22 mouse cellular contexts compared by ENCODE assay signal in the genomic region with DNA sequence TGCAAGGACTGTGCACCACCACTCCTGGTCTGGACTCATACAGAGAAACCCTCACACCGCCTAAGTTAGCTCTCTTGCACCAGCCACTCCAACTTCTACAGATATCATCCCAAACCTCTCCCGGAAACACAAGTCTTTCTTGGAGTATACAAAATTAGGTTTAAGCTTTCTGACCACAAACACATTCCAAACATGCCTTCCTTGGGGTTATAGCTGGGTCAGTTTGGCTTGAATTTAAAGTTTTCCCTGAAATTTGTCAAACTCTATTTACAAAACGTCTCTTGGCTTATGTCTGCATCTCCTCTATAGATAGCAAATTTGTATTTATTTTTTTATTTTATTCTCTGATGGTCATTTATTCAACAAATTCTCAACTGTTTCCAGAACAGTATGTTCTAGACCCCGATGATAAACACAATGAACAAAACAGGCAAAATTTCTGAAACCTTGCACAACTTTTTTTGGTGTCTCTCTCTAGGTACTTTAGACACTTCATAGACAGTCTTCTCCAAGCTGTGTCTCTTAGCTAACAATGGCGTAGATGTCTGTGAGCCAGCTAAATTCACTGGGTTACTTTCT. TPM values are rescaled to one million over a fixed set of nuclear protein-coding genes. Genes with fewer than 3 reads are reported as not detected.
A peak's percentile ranks its signal among the peaks of the same experiment; 100 is the strongest.
DNase-seq lines count a peak whose midpoint lies in the region; ATAC-seq and TF ChIP-seq lines count a peak whose summit lies in the region.
"Had no signal": no experiment of that assay in that cellular context is flagged by ENCODE, and none has a peak within 500 bp of the region (broad histone marks: within the 10 kb centered on the region; RNA-seq: fewer than 3 reads in every experiment).

No protein-coding gene starts in this region.

- intact Hi-C loops in heart, adult 2 months (cut with DNase I): no loop called here

- H3K4me3 ChIP-seq in heart, adult 2 months: no peak overlapping the region
- H3K4me3 ChIP-seq in kidney, adult 2 months (ENCODE audit: insufficient read depth, low read depth, low read length): no peak overlapping the region
- no peak overlapping the region for H3K4me3 ChIP-seq in lung, embryonic 14.5 days (ENCODE audit: low read depth, low read length)
- H3K4me3 ChIP-seq in lung, adult 2 months (replicated peaks; ENCODE audit: extremely low read depth, low read depth, low read length): no peak overlapping the region
- H3K4me3 ChIP-seq in cortical plate, adult 2 months (ENCODE audit: insufficient read depth, low read length): no peak overlapping the region
- H3K4me3 ChIP-seq: hindbrain, embryonic 13.5 days; neural tube, embryonic 12.5 days had no signal

- 42% methylated on average over 5 of the region's 5 CpGs for WGBS in heart, adult 2 months
- 55% methylated on average over 5 of the region's 5 CpGs for WGBS in kidney, adult 2 months
- WGBS in lung, embryonic 14.5 days: 31% methylated on average over 5 of the region's 5 CpGs
- 29% methylated on average over 5 of the region's 5 CpGs for WGBS in lung, adult 2 months

- peak overlapping the region; percentile 23; the same call in 1 of the 2 replicates for H3K4me2 ChIP-seq in lung, embryonic 14.5 days
- H3K4me2 ChIP-seq: hindbrain, embryonic 13.5 days; neural tube, embryonic 12.5 days had no signal

- TF ChIP-seq EP300 in heart, adult 2 months (IDR thresholded peaks at IDR 0.05; ENCODE audit: insufficient read depth, low read depth, low read length): no peak

- TF ChIP-seq CTCF in heart, adult 2 months (IDR thresholded peaks at IDR 0.05): no peak
- TF ChIP-seq CTCF in kidney, adult 2 months (conservative IDR thresholded peaks at IDR 0.05; ENCODE audit: insufficient read depth, insufficient read length, low read depth, low read length): no peak
- no peak for TF ChIP-seq CTCF in lung, embryonic 14.5 days (IDR thresholded peaks at IDR 0.05; ENCODE audit: low read depth)
- no peak for TF ChIP-seq CTCF in lung, adult 2 months (IDR thresholded peaks at IDR 0.05; ENCODE audit: insufficient read depth, low read length)
- TF ChIP-seq CTCF in cortical plate, adult 2 months (IDR thresholded peaks at IDR 0.05; ENCODE audit: extremely low read depth, insufficient read depth, low read length): no peak

- H3K4me1 ChIP-seq in heart, adult 2 months (ENCODE audit: control insufficient read depth, insufficient read depth, low read length): peaks cover 17% of the 10 kb centered on the region
- peaks cover 24% of the 10 kb centered on the region for H3K4me1 ChIP-seq in kidney, adult 2 months (ENCODE audit: control insufficient read depth, insufficient read depth, low read length)
- peaks cover 3% of the 10 kb centered on the region; the same call in 1 of the 2 replicates for H3K4me1 ChIP-seq in lung, embryonic 14.5 days (ENCODE audit: insufficient read depth)
- peaks cover 30% of the 10 kb centered on the region for H3K4me1 ChIP-seq in lung, adult 2 months (ENCODE audit: control insufficient read depth, insufficient read depth, low read length)
- peaks cover 11% of the 10 kb centered on the region; the same call in 1 of the 2 replicates for H3K4me1 ChIP-seq in cortical plate, adult 2 months (ENCODE audit: control insufficient read depth, insufficient read depth, low read length)

- H3K27me3 ChIP-seq in heart, adult 2 months (ENCODE audit: control insufficient read depth, insufficient read depth, low read length): no peaks in the 10 kb centered on the region
- no peaks in the 10 kb centered on the region for H3K27me3 ChIP-seq in kidney, adult 2 months (replicated peaks; ENCODE audit: control insufficient read depth, insufficient read depth, low read length)
- H3K27me3 ChIP-seq in lung, embryonic 14.5 days (ENCODE audit: insufficient read depth, low read length): no peaks in the 10 kb centered on the region
- H3K27me3 ChIP-seq: hindbrain, embryonic 13.5 days; neural tube, embryonic 12.5 days had no signal

- no peak overlapping the region for H3K9ac ChIP-seq in heart, adult 2 months (ENCODE audit: low read depth, low read length)
- no peak overlapping the region for H3K9ac ChIP-seq in lung, embryonic 14.5 days
- H3K9ac ChIP-seq: hindbrain, embryonic 13.5 days; neural tube, embryonic 12.5 days had no signal

- DNase-seq in heart, adult 2 months: no peak
- DNase-seq in heart, adult 11 months: no peak
- DNase-seq in kidney, adult 2 months: no peak
- no peak for DNase-seq in kidney, postnatal 25 days
- DNase-seq in lung, embryonic 14.5 days: peak; percentile 70
- DNase-seq in lung, adult 2 months: no peak
- DNase-seq: adrenal gland, adult 2 months; cerebellum, adult 8-10 months; embryo, embryonic 11 days; kidney, postnatal 14 days; layer of hippocampus, postnatal 36 days; thymus, postnatal 36 days had no signal

- H3K79me2 ChIP-seq in heart, adult 2 months (replicated peaks; ENCODE audit: control insufficient read depth, insufficient read depth, low read length): peaks cover 8% of the 10 kb centered on the region

- no peak for ATAC-seq in lung, embryonic 14.5 days (ENCODE audit: insufficient read depth)
- ATAC-seq in cerebellum, adult (ENCODE audit: insufficient number of reproducible peaks, low FRiP score, low TSS enrichment): no peak
- ATAC-seq: forebrain, embryonic 16.5 days; midbrain, embryonic 16.5 days had no signal

- no peak for TF ChIP-seq POLR2A in heart, adult 2 months (IDR thresholded peaks at IDR 0.05; ENCODE audit: insufficient read depth, low read depth, low read length)
- TF ChIP-seq POLR2A in kidney, adult 2 months (IDR thresholded peaks at IDR 0.05; ENCODE audit: low read depth, low read length): no peak
- no peak for TF ChIP-seq POLR2A in lung, adult 2 months (IDR thresholded peaks at IDR 0.05; ENCODE audit: borderline replicate concordance, extremely low read depth, low read depth, low read length)
- no peak for TF ChIP-seq POLR2A in cortical plate, adult 2 months (IDR thresholded peaks at IDR 0.05; ENCODE audit: extremely low read depth, insufficient read depth, low read length)

- peaks cover 55% of the 10 kb centered on the region for H3K36me3 ChIP-seq in heart, adult 2 months (ENCODE audit: control insufficient read depth, insufficient read depth, low read length)
- no peaks in the 10 kb centered on the region for H3K36me3 ChIP-seq in kidney, adult 2 months (ENCODE audit: control insufficient read depth, insufficient read depth, low read length)
- H3K36me3 ChIP-seq in lung, embryonic 14.5 days (ENCODE audit: insufficient read depth): no peaks in the 10 kb centered on the region
- H3K36me3 ChIP-seq: hindbrain, embryonic 13.5 days; neural tube, embryonic 12.5 days had no signal

- H3K27ac ChIP-seq in heart, adult 2 months: peak overlapping the region; percentile 52
- H3K27ac ChIP-seq in kidney, adult 2 months (ENCODE audit: insufficient read depth, low read depth, low read length): peak overlapping the region; percentile 8; the same call in 1 of the 2 replicates
- H3K27ac ChIP-seq in lung, embryonic 14.5 days (ENCODE audit: low read depth): peak overlapping the region; percentile 54; the same call in 1 of the 2 replicates
- 0 out of 2 replicates have a peak overlapping the region, but pooled peaks have one; percentile 66 for H3K27ac ChIP-seq in cortical plate, adult 2 months (ENCODE audit: insufficient read depth, low read length)
- H3K27ac ChIP-seq: hindbrain, embryonic 13.5 days; neural tube, embryonic 12.5 days had no signal

- H3K9me3 ChIP-seq in lung, embryonic 14.5 days (ENCODE audit: low read depth, low read length): no peaks in the 10 kb centered on the region
- H3K9me3 ChIP-seq: hindbrain, embryonic 13.5 days; neural tube, embryonic 12.5 days had no signal

RNA-seq across cellular contexts. Expression of a gene that starts 4.1 kb away (rescaled TPM):
- total RNA-seq in heart, adult 2 months (2021): 10 to 100 TPM; 40.7 to 44.1 TPM
- 24.9 and 32.5 TPM in 2 replicates for polyA plus RNA-seq in heart, adult 2 months (2012; rRNA removed)
- 24.6 and 27.0 TPM in 2 replicates for polyA plus RNA-seq in kidney, adult 2 months (2012; rRNA removed)
- 54.7 and 59.2 TPM in 2 replicates for polyA plus RNA-seq in lung, embryonic 14.5 days (2014; fragmentation: Nextera tagmentation; extraction: Ambion mirVana)
- polyA plus RNA-seq in lung, adult 2 months (2012; rRNA removed): 80.0 and 91.4 TPM in 2 replicates
- 30.6 and 32.0 TPM in 2 replicates for polyA plus RNA-seq in cortical plate, adult 2 months (2012; rRNA removed)

RNA-seq across cellular contexts. Expression of a gene that starts 58.4 kb away (rescaled TPM):
- not detected for total RNA-seq in heart, adult 2 months (2021)
- not detected in 2 replicates for polyA plus RNA-seq in heart, adult 2 months (2012; rRNA removed)
- polyA plus RNA-seq in kidney, adult 2 months (2012; rRNA removed): not detected in 2 replicates
- polyA plus RNA-seq in lung, embryonic 14.5 days (2014; fragmentation: Nextera tagmentation; extraction: Ambion mirVana): 0.88 TPM in 1 of 2 replicates, not detected in the other
- polyA plus RNA-seq in lung, adult 2 months (2012; rRNA removed): not detected in 2 replicates
- not detected in 2 replicates for polyA plus RNA-seq in cortical plate, adult 2 months (2012; rRNA removed)
- total RNA-seq: adrenal gland, adult 2 months; gastrocnemius, adult 8-10 months; layer of hippocampus, postnatal 36 days had no signal
- polyA plus RNA-seq: adrenal gland, adult 2 months; brain, embryonic 14.5 days; hindbrain, embryonic 13.5 days; limb, embryonic 11.5 days; midbrain, embryonic 16.5 days; neural tube, embryonic 12.5 days; small intestine, adult 2 months had no signal

Comparison
In these comparisons a context has a peak if more than half of its experiments do, and no peak if none do; other contexts are left out.
1. H3K27ac ChIP-seq: peak in every context shown above with its lines; median percentile 66 in cortical plate, adult 2 months; 54 in lung, embryonic 14.5 days; 52 in heart, adult 2 months; 8 in kidney, adult 2 months.